Mouse (Mus musculus) cerebellum, postnatal 36 days (tissue): ENCODE data around the gene Cep152.

Experiments used
- DNase-seq, 2 experiments: peaks; one replicate each; pipeline ENCODE4 v3.0.0; 2021 to 2022; ENCODE audit warnings: mixed read lengths in 2 of 2

Cep152 gene

GRCm38 (mm10) chr2:125548806-125549578 lies 75.9 kb downstream of the Cep152 start:
- DNase-seq: no peak

GRCm38 (mm10) chr2:125544986-125545385 lies 79.9 kb downstream of the Cep152 start:
- no peak for DNase-seq

- DNase-seq: no peak
These were observed 81.3 kb downstream of the Cep152 start for GRCm38 (mm10) chr2:125543646-125544045.

GRCm38 (mm10) chr2:125541451-125541850 lies 83.5 kb downstream of the Cep152 start:
- DNase-seq: no peak

- DNase-seq: no peak
These were observed 84.3 kb downstream of the Cep152 start for GRCm38 (mm10) chr2:125540579-125540978.

- DNase-seq: no peak
These were observed 85.3 kb downstream of the Cep152 start for GRCm38 (mm10) chr2:125539640-125540039.

- DNase-seq: no peak
These were observed 94.2 kb downstream of the Cep152 start for GRCm38 (mm10) chr2:125530665-125531064.

GRCm38 (mm10) chr2:125526566-125526965 lies 98.3 kb downstream of the Cep152 start:
- DNase-seq: no peak

GRCm38 (mm10) chr2:125525484-125525883 lies 99.4 kb downstream of the Cep152 start:
- DNase-seq: no peak

- no peak for DNase-seq
These were observed 108.3 kb downstream of the Cep152 start for GRCm38 (mm10) chr2:125516594-125516993.

- no peak for DNase-seq
These were observed 109.4 kb downstream of the Cep152 start for GRCm38 (mm10) chr2:125515291-125516057.

- no peak for DNase-seq
These were observed 110.5 kb downstream of the Cep152 start for GRCm38 (mm10) chr2:125514391-125514790.
